Mouse (Mus musculus): ENCODE data around the gene Dgat2. TPM values are rescaled to one million over a fixed set of nuclear protein-coding genes. Genes with fewer than 3 reads are reported as not detected.

Dgat2 gene
- polyA plus RNA-seq, 1 experiment from 2014 or later = 15.3 TPM

GRCm38 (mm10) chr7:99213686-99214085 is 31.2 kb upstream of the Dgat2 start:
- Histone ChIP-seq H3K9me3 (ENCODE audit: low read length) (no peaks in the 10 kb centered on the region), H3K27ac (ENCODE audit: low read length) (no peak overlapping the region), H3K4me1 (ENCODE audit: insufficient read depth, low read depth, low read length) (peaks cover 7% of the 10 kb centered on the region; the same call in 1 of the 2 replicates), H3K27me3 (replicated peaks; ENCODE audit: insufficient read depth, low read length) (no peaks in the 10 kb centered on the region), H3K36me3 (ENCODE audit: insufficient read depth, low read length) (no peaks in the 10 kb centered on the region), H3K4me2 (replicated peaks; ENCODE audit: low read depth, low read length) (no peak overlapping the region), H3K9ac (replicated peaks; ENCODE audit: low read depth) (no peak overlapping the region), H3K4me3 (ENCODE audit: low read depth, low read length) (no peak overlapping the region)
- no peak for ATAC-seq
- TF ChIP-seq CTCF (IDR thresholded peaks at IDR 0.05) (no peak), EP300 (IDR thresholded peaks at IDR 0.05) (no peak)
- 76% methylated on average over 2 of the region's 2 CpGs for WGBS
- no peak for DNase-seq (ENCODE audit: low spot score)

DNA sequence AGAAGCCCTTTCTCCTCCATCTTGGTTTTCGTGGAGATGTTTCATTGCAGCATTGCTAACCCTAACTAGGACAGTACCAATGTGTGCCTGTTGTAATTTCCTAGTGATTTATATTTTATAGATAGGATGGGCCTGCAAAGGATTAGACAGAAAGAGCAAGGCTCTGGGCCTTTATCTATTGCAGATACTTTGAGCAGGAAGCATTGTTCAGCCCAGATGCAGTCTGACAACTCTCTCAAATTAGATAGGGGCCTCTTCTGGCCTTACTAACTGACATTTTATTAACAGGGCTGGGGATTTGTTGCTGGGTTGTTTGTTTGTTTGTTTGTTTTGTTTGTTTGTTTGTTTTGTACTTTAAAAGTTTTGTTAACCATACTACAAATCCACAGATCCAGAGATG is 30.5 kb upstream of the Dgat2 start:
- Histone ChIP-seq H3K36me3 (ENCODE audit: insufficient read depth, low read length) (no peaks in the 10 kb centered on the region), H3K4me2 (replicated peaks; ENCODE audit: low read depth, low read length) (no peak overlapping the region), H3K9me3 (ENCODE audit: low read length) (no peaks in the 10 kb centered on the region), H3K9ac (replicated peaks; ENCODE audit: low read depth) (no peak overlapping the region), H3K4me1 (ENCODE audit: insufficient read depth, low read depth, low read length) (peaks cover 7% of the 10 kb centered on the region; the same call in 1 of the 2 replicates), H3K4me3 (ENCODE audit: low read depth, low read length) (no peak overlapping the region), H3K27ac (ENCODE audit: low read length) (no peak overlapping the region), H3K27me3 (replicated peaks; ENCODE audit: insufficient read depth, low read length) (no peaks in the 10 kb centered on the region)
- TF ChIP-seq EP300 (IDR thresholded peaks at IDR 0.05) = no peak
- no peak for TF ChIP-seq CTCF (IDR thresholded peaks at IDR 0.05)
- DNase-seq (ENCODE audit: low spot score) (no peak), ATAC-seq (no peak)
- WGBS = 90% methylated on average over 1 of the region's 1 CpGs

- TF ChIP-seq EP300 (IDR thresholded peaks at IDR 0.05) = no peak
- TF ChIP-seq CTCF (IDR thresholded peaks at IDR 0.05) = no peak
- Histone ChIP-seq H3K4me3 (ENCODE audit: low read depth, low read length) (no peak overlapping the region), H3K36me3 (ENCODE audit: insufficient read depth, low read length) (no peaks in the 10 kb centered on the region), H3K9ac (replicated peaks; ENCODE audit: low read depth) (no peak overlapping the region), H3K27ac (ENCODE audit: low read length) (no peak overlapping the region), H3K4me2 (replicated peaks; ENCODE audit: low read depth, low read length) (no peak overlapping the region), H3K9me3 (ENCODE audit: low read length) (no peaks in the 10 kb centered on the region), H3K4me1 (ENCODE audit: insufficient read depth, low read depth, low read length) (no peaks in the 10 kb centered on the region), H3K27me3 (replicated peaks; ENCODE audit: insufficient read depth, low read length) (no peaks in the 10 kb centered on the region)
- WGBS = 80% methylated on average over 4 of the region's 4 CpGs
- ATAC-seq (no peak), DNase-seq (ENCODE audit: low spot score) (no peak)
Measured at GRCm38 (mm10) chr7:99208704-99209103, 26.2 kb upstream of the Dgat2 start.

GRCm38 (mm10) chr7:99206364-99206763 is 23.8 kb upstream of the Dgat2 start:
- TF ChIP-seq EP300 (IDR thresholded peaks at IDR 0.05) = no peak
- no peak for TF ChIP-seq CTCF (IDR thresholded peaks at IDR 0.05)
- H3K9me3 ChIP-seq (ENCODE audit: low read length) = no peaks in the 10 kb centered on the region
- DNase-seq (ENCODE audit: low spot score) (no peak), ATAC-seq (no peak)
- WGBS = 64% methylated on average over 7 of the region's 7 CpGs
- H3K4me1 ChIP-seq (ENCODE audit: insufficient read depth, low read depth, low read length) = no peaks in the 10 kb centered on the region
- H3K4me3 ChIP-seq (ENCODE audit: low read depth, low read length) = no peak overlapping the region
- H3K4me2 ChIP-seq (replicated peaks; ENCODE audit: low read depth, low read length) = no peak overlapping the region
- no peak overlapping the region for H3K27ac ChIP-seq (ENCODE audit: low read length)
- no peak overlapping the region for H3K9ac ChIP-seq (replicated peaks; ENCODE audit: low read depth)
- H3K36me3 ChIP-seq (ENCODE audit: insufficient read depth, low read length) = no peaks in the 10 kb centered on the region
- H3K27me3 ChIP-seq (replicated peaks; ENCODE audit: insufficient read depth, low read length) = no peaks in the 10 kb centered on the region

DNA sequence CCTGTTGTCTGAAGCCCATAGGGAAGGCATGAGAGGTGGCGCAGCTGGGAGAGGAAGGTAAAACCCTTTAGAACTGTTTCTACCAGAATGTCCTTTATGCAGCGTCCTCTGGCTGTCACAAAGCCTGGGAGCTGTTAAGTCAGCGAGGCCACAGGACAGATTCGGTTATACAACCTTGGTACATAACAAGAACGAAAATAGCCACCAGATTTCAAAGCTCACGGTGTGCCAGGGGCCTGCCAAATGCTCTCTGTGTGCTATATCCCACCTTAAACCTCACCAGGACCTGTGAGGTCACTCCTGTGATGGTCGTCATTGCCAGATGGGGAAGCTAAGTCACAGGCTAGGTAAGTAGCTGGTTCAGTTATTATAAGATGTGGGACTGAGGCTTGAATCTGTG is 19.6 kb upstream of the Dgat2 start:
- Histone ChIP-seq H3K27ac (ENCODE audit: low read length) (no peak overlapping the region), H3K9ac (replicated peaks; ENCODE audit: low read depth) (no peak overlapping the region), H3K4me2 (replicated peaks; ENCODE audit: low read depth, low read length) (no peak overlapping the region), H3K36me3 (ENCODE audit: insufficient read depth, low read length) (no peaks in the 10 kb centered on the region), H3K9me3 (ENCODE audit: low read length) (no peaks in the 10 kb centered on the region), H3K4me1 (ENCODE audit: insufficient read depth, low read depth, low read length) (no peaks in the 10 kb centered on the region), H3K4me3 (ENCODE audit: low read depth, low read length) (no peak overlapping the region), H3K27me3 (replicated peaks; ENCODE audit: insufficient read depth, low read length) (no peaks in the 10 kb centered on the region)
- no peak for TF ChIP-seq CTCF (IDR thresholded peaks at IDR 0.05)
- no peak for TF ChIP-seq EP300 (IDR thresholded peaks at IDR 0.05)
- 81% methylated on average over 7 of the region's 7 CpGs for WGBS
- ATAC-seq (no peak), DNase-seq (ENCODE audit: low spot score) (no peak)

GRCm38 (mm10) chr7:99200290-99200689 is 17.8 kb upstream of the Dgat2 start:
- Histone ChIP-seq H3K9me3 (ENCODE audit: low read length) (no peaks in the 10 kb centered on the region), H3K4me2 (replicated peaks; ENCODE audit: low read depth, low read length) (no peak overlapping the region), H3K27me3 (replicated peaks; ENCODE audit: insufficient read depth, low read length) (no peaks in the 10 kb centered on the region), H3K27ac (ENCODE audit: low read length) (no peak overlapping the region), H3K4me1 (ENCODE audit: insufficient read depth, low read depth, low read length) (no peaks in the 10 kb centered on the region), H3K36me3 (ENCODE audit: insufficient read depth, low read length) (no peaks in the 10 kb centered on the region), H3K4me3 (ENCODE audit: low read depth, low read length) (no peak overlapping the region), H3K9ac (replicated peaks; ENCODE audit: low read depth) (no peak overlapping the region)
- no peak for ATAC-seq
- DNase-seq (ENCODE audit: low spot score) = no peak
- WGBS = 24% methylated on average over 4 of the region's 4 CpGs
- TF ChIP-seq CTCF (IDR thresholded peaks at IDR 0.05) (no peak), EP300 (IDR thresholded peaks at IDR 0.05) (no peak)
